Mouse (Mus musculus): ENCODE results near the gene Zbtb46. TPM values are rescaled to one million over a fixed set of nuclear protein-coding genes. Genes with fewer than 3 reads are reported as not detected.

Gene Zbtb46
- polyA plus RNA-seq, 1 experiment from 2014 or later: 22.3 TPM

DNA sequence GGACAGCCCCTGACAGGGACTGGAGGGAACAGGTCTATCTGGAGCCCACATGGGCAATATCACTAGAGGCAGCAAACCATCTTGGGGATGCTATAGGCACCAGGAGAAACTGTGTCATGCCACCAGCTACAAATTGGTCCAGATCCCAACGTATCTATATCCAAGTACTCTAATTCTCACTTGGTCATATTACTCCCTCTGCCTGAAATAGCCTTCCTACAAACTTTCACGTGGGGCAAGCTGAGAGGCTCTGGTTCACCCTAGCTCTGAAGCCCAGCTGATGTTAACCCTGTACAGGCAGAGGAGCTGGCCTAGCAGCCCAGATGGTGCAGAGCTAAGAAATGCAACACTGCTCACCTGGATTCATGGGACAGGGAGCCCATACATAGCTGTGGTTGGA lies 67.7 kb downstream of the Zbtb46 start:
- peaks cover 44% of the 10 kb centered on the region for H3K36me3 ChIP-seq
- H3K27me3 ChIP-seq: no peaks in the 10 kb centered on the region
- no peaks in the 10 kb centered on the region for H3K4me1 ChIP-seq
- no peak overlapping the region for H3K4me2 ChIP-seq (replicated peaks)
- H3K4me3 ChIP-seq: no peak overlapping the region
- no peak overlapping the region for H3K27ac ChIP-seq
- H3K9me3 ChIP-seq (replicated peaks): no peaks in the 10 kb centered on the region
- ATAC-seq (ENCODE audit: low FRiP score): no peak
- WGBS: 84% methylated on average over 2 of the region's 2 CpGs
- no peak overlapping the region for H3K9ac ChIP-seq

DNA sequence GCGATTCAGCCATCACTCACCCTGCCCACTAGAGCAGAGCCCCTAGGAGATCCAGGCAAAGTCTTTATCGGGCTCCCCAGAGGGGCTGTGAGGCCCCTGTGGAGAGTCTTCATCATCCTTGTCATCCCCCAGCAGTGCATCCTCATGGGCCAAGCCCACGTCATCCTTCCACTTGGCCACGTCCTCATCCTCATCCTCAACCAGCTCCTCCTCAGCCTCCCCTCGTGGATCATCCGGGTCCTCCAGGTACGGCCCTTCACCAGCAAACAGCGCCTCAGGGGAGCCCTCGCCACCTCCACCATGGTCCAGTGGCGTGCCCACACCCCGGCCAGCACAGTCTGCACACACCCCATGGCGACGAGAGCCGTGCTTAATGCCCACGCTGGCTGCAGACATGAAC lies 68.2 kb downstream of the Zbtb46 start:
- H3K9me3 ChIP-seq (replicated peaks): no peaks in the 10 kb centered on the region
- no peaks in the 10 kb centered on the region for H3K4me1 ChIP-seq
- H3K36me3 ChIP-seq: peaks cover 49% of the 10 kb centered on the region
- WGBS: 92% methylated on average over 15 of the region's 15 CpGs
- H3K4me3 ChIP-seq: no peak overlapping the region
- no peak overlapping the region for H3K27ac ChIP-seq
- no peak overlapping the region for H3K9ac ChIP-seq
- no peaks in the 10 kb centered on the region for H3K27me3 ChIP-seq
- ATAC-seq (ENCODE audit: low FRiP score): no peak
- H3K4me2 ChIP-seq (replicated peaks): no peak overlapping the region

DNA sequence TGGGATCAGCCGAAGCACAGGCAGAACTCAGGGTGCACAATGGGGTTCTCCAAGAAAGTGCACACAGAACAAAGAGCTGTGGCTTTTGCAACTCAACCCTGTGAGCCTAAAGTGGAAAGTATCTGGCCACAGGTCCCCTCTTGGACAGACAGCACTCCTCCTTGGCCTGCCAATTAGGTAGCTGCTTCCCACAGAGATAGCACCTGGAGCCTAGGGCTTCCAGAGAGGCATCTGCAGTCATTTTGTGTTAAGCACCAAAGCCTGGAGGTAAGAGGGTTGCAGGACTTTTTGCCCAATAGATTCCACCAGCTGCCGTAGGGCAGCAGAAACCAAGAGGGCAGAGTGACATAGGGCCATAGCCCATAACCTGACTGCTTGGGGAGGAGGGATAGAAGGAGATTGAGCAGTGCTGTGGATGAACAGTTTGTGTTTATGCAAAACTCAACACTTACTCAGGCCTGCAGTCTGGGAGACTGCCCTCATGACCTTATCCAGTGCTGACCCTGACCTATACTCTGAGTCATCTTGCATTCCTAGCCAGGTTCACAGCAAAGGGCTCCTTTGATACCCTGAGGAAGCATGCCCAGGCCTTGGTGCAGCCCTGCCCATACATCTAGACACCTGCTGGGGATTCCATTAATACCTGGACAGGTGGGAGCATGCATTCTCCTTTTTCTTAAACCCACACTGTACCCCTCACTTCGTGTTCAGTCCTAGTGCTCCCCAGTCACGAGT lies 68.9 kb downstream of the Zbtb46 start:
- Histone ChIP-seq H3K4me2 (replicated peaks) (no peak overlapping the region), H3K4me1 (no peaks in the 10 kb centered on the region), H3K4me3 (no peak overlapping the region), H3K36me3 (peaks cover 52% of the 10 kb centered on the region), H3K9me3 (replicated peaks) (no peaks in the 10 kb centered on the region), H3K27ac (no peak overlapping the region), H3K27me3 (no peaks in the 10 kb centered on the region), H3K9ac (no peak overlapping the region)
- 82% methylated on average over 4 of the region's 4 CpGs for WGBS
- ATAC-seq (ENCODE audit: low FRiP score): no peak

DNA sequence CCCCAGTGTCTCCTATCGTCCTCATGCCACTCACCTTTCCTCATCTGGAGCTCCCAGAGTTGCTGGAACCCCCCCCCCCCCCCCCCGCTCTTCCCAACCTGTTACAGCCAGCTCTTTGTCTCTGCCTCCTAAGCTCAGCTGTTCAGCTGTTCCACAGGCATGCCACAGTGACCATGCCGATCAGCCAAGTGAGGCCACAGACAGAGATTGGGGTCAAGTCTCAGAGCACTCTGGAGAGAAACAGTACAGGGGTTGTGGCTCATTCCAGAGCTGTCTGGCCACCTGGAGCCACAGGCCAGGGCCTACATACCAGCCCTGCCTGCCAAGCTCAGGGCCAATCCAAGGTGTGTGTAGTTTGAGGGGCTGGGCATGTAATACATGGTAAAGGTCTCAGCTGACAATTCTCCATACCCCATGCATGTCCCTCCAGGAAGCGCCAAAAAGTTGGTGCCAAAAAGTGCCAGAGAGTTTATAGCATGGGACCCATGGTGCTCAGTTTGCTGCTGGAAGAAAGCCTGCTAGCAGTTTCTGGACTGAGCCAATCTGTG lies 72.5 kb downstream of the Zbtb46 start:
- 72% methylated on average over 4 of the region's 4 CpGs for WGBS
- Histone ChIP-seq H3K27me3 (no peaks in the 10 kb centered on the region), H3K9me3 (replicated peaks) (no peaks in the 10 kb centered on the region), H3K36me3 (peaks cover 60% of the 10 kb centered on the region), H3K9ac (no peak overlapping the region), H3K4me1 (no peaks in the 10 kb centered on the region), H3K4me2 (replicated peaks) (no peak overlapping the region), H3K27ac (no peak overlapping the region), H3K4me3 (no peak overlapping the region)
- no peak for ATAC-seq (ENCODE audit: low FRiP score)

DNA sequence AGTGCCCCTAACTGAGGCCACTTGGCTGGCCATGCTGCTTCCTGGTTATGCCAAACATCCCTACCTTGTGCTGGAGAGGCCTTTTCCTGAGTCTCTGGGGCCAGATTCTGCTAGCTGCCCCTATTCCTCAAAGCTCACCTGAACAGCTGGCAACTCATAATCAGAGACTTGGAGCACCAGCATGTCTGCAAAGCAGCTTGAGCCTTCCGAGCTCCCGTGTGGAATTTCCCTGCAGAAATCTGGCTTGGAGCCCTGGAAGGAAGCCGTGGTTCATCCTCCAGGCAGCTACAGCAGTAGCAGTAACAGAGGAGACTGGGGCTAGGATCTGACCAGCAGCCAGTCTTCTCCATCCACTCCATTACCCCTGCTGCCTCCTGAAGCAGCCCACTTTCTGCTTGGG lies 73.3 kb downstream of the Zbtb46 start:
- Histone ChIP-seq H3K36me3 (peaks cover 61% of the 10 kb centered on the region), H3K4me3 (no peak overlapping the region), H3K4me2 (replicated peaks) (no peak overlapping the region), H3K27ac (no peak overlapping the region), H3K4me1 (no peaks in the 10 kb centered on the region), H3K9ac (0 out of 2 replicates have a peak overlapping the region, but pooled peaks have one; percentile 10), H3K9me3 (replicated peaks) (no peaks in the 10 kb centered on the region), H3K27me3 (no peaks in the 10 kb centered on the region)
- WGBS: 89% methylated on average over 3 of the region's 3 CpGs
- no peak for ATAC-seq (ENCODE audit: low FRiP score)

DNA sequence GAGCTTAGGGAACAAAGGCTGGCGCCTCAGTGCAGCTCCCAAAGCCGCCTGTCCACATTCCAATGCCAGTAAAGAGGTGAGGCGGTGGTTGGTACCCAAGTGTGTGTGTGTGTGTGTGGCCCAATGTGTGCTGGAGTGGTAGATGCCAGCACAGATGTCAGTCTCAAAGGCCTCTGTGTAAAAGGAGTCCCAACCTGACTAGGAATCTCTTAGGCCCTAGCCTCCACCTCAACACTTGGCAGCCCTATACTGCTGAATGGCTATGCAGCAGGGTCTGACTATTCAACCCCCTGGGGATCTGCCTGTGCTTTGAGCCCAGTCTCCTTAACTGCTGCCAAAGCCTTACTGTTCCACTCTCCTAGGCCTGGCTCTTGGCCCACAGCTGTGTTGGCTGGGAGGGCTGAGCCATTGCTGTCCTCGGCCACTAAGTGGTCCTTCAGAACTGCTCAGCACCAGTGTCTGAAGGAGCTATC lies 74.3 kb downstream of the Zbtb46 start:
- 83% methylated on average over 4 of the region's 4 CpGs for WGBS
- Histone ChIP-seq H3K27me3 (no peaks in the 10 kb centered on the region), H3K9me3 (replicated peaks) (no peaks in the 10 kb centered on the region), H3K27ac (no peak overlapping the region), H3K4me2 (replicated peaks) (no peak overlapping the region), H3K9ac (no peak overlapping the region), H3K4me3 (no peak overlapping the region), H3K4me1 (no peaks in the 10 kb centered on the region), H3K36me3 (peaks cover 63% of the 10 kb centered on the region)
- ATAC-seq (ENCODE audit: low FRiP score): no peak

DNA sequence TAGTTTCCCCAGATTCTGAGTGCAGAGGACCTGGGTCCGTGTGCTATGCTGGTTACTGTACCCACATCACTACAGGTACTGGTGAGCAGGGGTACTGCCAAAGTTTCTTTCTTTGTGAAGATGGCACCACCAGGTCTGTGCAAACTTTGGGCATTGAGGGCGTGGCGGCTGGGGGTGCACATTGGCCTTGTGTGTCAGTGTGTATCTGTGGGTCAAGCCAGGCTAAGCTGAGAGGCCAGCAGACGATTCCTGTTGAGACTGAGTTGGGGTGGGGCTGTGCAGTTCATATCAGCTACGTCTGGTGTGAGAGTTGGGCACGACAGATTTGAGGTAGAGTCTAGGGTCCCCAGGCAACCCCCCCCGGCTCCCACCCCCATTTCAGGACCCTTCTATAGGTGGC lies 74.8 kb downstream of the Zbtb46 start:
- Histone ChIP-seq H3K9me3 (replicated peaks) (no peaks in the 10 kb centered on the region), H3K4me3 (no peak overlapping the region), H3K4me1 (no peaks in the 10 kb centered on the region), H3K27me3 (no peaks in the 10 kb centered on the region), H3K27ac (no peak overlapping the region), H3K9ac (no peak overlapping the region), H3K4me2 (replicated peaks) (no peak overlapping the region), H3K36me3 (peaks cover 68% of the 10 kb centered on the region)
- WGBS: 93% methylated on average over 7 of the region's 7 CpGs
- ATAC-seq (ENCODE audit: low FRiP score): 0 out of 2 replicates have a peak, but pooled peaks have one; percentile 24

DNA sequence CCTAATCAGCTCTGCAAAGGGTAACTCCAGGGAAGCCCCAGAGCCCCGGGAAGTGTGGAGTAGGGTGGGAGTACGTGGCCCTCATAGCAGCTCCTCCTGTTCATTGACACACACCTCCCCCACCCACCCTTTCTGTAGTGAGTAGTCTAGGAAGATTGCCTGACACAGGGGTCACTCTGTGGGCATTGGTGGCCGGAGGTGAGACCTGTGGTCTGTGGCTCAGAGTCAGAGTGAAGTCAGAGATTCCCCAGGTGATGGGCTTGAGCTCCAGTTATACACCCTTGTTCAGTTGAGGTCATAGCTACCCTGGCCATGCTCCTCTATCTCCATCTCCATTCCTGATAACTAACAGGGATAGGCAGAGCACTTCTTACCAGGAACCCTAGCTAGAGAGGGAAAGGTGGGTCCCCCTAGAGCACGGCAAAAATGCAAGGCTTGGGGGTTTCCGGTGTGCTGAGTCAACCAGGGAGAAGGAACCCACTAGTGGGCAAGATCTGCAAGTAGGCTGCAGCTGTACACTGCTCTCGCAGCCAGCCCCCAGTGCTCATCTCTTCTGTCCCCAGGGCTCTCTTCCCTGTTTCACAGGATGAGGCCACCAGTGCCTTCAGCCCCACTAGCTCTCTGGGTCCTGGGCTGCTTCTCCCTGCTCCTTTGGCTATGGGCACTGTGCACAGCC lies 77.5 kb downstream of the Zbtb46 start:
- WGBS: 81% methylated on average over 6 of the region's 6 CpGs

DNA sequence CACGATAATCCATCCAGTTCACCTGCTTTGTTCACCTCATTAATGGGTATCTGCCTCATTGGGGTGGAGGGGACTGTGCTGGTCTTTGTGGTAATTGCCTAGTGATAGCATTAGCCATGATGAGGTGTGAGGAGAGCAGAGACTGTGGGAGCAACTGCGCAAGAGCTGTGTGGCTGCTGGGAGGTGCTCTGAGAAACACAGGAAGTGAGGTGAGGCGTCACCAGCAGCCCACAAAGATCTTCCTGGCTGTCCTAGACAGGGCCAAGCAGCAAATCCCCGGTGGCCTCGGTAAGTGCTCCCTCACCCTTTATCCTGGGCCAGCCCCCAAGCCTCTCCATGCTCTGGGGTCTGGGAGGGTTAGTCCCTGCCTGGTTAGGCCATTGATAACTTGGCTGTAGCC lies 78.1 kb downstream of the Zbtb46 start:
- H3K9ac ChIP-seq: no peak overlapping the region
- H3K9me3 ChIP-seq (replicated peaks): no peaks in the 10 kb centered on the region
- no peak overlapping the region for H3K4me3 ChIP-seq
- ATAC-seq (ENCODE audit: low FRiP score): no peak
- no peak overlapping the region for H3K4me2 ChIP-seq (replicated peaks)
- WGBS: 84% methylated on average over 5 of the region's 5 CpGs
- H3K27ac ChIP-seq: no peak overlapping the region
- no peaks in the 10 kb centered on the region for H3K4me1 ChIP-seq
- H3K36me3 ChIP-seq: peaks cover 68% of the 10 kb centered on the region
- H3K27me3 ChIP-seq: no peaks in the 10 kb centered on the region

More for the DNA sequence above, 77.5 kb downstream of the Zbtb46 start:
- Histone ChIP-seq H3K36me3 (peaks cover 74% of the 10 kb centered on the region), H3K27me3 (no peaks in the 10 kb centered on the region), H3K27ac (no peak overlapping the region), H3K4me1 (no peaks in the 10 kb centered on the region), H3K9ac (no peak overlapping the region), H3K4me2 (replicated peaks) (no peak overlapping the region), H3K9me3 (replicated peaks) (no peaks in the 10 kb centered on the region), H3K4me3 (no peak overlapping the region)
- ATAC-seq (ENCODE audit: low FRiP score): no peak

DNA sequence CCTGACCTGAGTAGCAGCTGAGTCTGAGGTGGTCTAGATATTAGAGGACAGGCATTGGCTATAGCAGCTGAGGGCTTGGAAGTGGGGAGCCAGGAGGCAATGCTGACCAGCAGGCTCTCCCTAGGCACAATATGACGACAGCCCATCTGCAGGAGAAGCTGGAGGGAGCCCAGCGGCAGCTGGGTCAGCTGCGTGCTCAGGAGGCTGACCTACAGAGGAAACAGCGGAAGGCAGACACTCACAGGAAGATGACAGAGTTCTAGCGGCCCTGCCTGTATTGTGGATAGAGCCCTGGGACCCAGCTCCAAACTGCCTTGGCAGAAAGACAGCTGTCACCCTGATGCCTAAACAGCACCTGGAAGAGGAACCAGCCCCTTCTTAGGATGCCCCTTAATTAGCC lies 79.0 kb downstream of the Zbtb46 start:
- Histone ChIP-seq H3K9me3 (replicated peaks) (no peaks in the 10 kb centered on the region), H3K4me3 (no peak overlapping the region), H3K4me1 (no peaks in the 10 kb centered on the region), H3K36me3 (peaks cover 63% of the 10 kb centered on the region), H3K9ac (no peak overlapping the region), H3K4me2 (replicated peaks) (no peak overlapping the region), H3K27ac (no peak overlapping the region), H3K27me3 (no peaks in the 10 kb centered on the region)
- no peak for ATAC-seq (ENCODE audit: low FRiP score)
- WGBS: 84% methylated on average over 5 of the region's 5 CpGs

DNA sequence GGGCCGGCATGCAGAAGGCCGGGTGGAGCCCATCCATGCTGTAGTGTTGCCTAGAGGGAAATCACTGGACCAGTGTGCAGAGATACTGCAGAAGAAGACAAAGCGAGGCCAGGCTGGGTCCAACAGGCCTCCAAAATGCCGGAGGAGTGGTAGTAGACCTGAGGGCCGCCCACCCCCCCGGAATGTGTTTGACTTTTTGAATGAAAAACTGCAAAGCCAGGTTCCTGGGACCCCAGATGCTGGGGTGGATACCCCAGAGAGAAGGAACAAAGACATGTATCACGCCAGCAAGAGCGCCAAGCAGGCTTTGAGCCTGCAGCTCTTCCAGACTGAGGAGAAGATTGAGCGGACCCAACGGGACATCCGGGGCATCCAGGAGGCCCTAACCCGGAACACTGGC lies 79.4 kb downstream of the Zbtb46 start, which contains the start of gene Lime1:
Lime1 (plus strand) TSS at position 301 of the 400 bp plus-strand sequence.
- H3K27ac ChIP-seq: no peak within 1 kb of the TSS
- WGBS: 93% methylated on average over 12 of the region's 12 CpGs
- H3K4me1 ChIP-seq: no peaks in the 10 kb centered on the region
- no peak within 1 kb of the TSS for H3K4me3 ChIP-seq
- H3K9ac ChIP-seq: no peak within 1 kb of the TSS
- no peaks in the 10 kb centered on the region for H3K27me3 ChIP-seq
- no peak for ATAC-seq (ENCODE audit: low FRiP score)
- no peak within 1 kb of the TSS for H3K4me2 ChIP-seq (replicated peaks)
- H3K36me3 ChIP-seq: peaks cover 63% of the 10 kb centered on the region
- H3K9me3 ChIP-seq (replicated peaks): no peaks in the 10 kb centered on the region

DNA sequence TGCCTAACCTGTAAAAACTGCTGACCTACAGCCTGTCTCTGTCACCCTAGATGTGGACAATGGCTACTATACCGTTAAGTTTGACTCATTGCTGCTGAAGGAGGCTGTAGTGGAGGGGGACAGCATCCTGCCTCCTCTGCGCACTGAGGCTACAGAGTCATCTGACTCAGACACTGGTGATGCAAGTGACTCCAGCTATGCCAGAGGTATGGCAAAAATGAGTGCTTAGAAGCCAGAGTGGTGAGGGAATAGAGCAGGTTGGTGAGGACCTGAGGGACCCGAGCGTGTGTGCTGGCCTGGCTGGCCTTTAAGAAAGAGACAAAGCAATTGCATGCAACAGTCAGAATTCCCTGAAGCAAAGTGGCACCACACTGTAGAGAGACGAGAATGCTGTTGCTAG lies 80.5 kb downstream of the Zbtb46 start:
- no peak for ATAC-seq (ENCODE audit: low FRiP score)
- no peak overlapping the region for H3K4me2 ChIP-seq (replicated peaks)
- no peaks in the 10 kb centered on the region for H3K9me3 ChIP-seq (replicated peaks)
- H3K4me3 ChIP-seq: no peak overlapping the region
- no peaks in the 10 kb centered on the region for H3K4me1 ChIP-seq
- H3K27me3 ChIP-seq: no peaks in the 10 kb centered on the region
- WGBS: 96% methylated on average over 5 of the region's 5 CpGs
- no peak overlapping the region for H3K27ac ChIP-seq
- no peak overlapping the region for H3K9ac ChIP-seq
- H3K36me3 ChIP-seq: peaks cover 56% of the 10 kb centered on the region
